Mouse (Mus musculus) liver, embryonic 14.5 days (tissue): ENCODE results near the gene Pou6f1.

Experiments
- CTCF ChIP-seq: IDR thresholded peaks from 2 replicates; pipeline ENCODE4 v1.5.1; 2016; ENCODE audit warnings: antibody characterized with exemption, low read depth, control low read depth
- EP300 ChIP-seq: IDR thresholded peaks from 2 replicates; pipeline ENCODE4 v1.6.1; 2016; ENCODE audit warnings: antibody characterized with exemption, low read depth

GRCm38 (mm10) chr15:100599276-100600046, at the start of gene Pou6f1:
- TF ChIP-seq CTCF = no peak
- TF ChIP-seq EP300 = no peak
